Mouse (Mus musculus) erythroblast, adult 5-6 weeks (primary cell): Measurements from ENCODE around the gene Nxpe3. TPM values are rescaled to one million over a fixed set of nuclear protein-coding genes. Genes with fewer than 3 reads are reported as not detected.

ENCODE experiments used
- ATAC-seq: replicated peaks from 2 replicates; pipeline ENCODE4 v1.8.0; 2016; ENCODE audit warnings: moderate number of reproducible peaks, mild to moderate bottlenecking, moderate TSS enrichment, inconsistent platforms; ENCODE audit not compliant: poor library complexity, low FRiP score, severe bottlenecking
- total RNA-seq, 2 experiments: library from RNA; stranded (forward) in 1 of 2; stranded (reverse) in 1 of 2; fragments of 150-400 nt in 1 of 2; fragments of 200-764, 138-1000 nt in 1 of 2; gene quantifications; 2 replicates each; pipeline versions ENCODE4 v1.2.3 to v1.2.4; 2015 to 2017; ENCODE audit warnings: low replicate concordance in 2 of 2

Nxpe3 gene
- total RNA-seq (2015; ENCODE audit: low replicate concordance) (1.0 and 1.3 TPM in 2 replicates), total RNA-seq (2017; ENCODE audit: low replicate concordance) (0.77 and 0.84 TPM in 2 replicates)

- peak; percentile 94 for ATAC-seq
Measured at GRCm38 (mm10) chr16:55894893-55895650, at the start of gene Nxpe3. TSS of gene Nxpe3 (minus strand) at chr16:55895285.

DNA sequence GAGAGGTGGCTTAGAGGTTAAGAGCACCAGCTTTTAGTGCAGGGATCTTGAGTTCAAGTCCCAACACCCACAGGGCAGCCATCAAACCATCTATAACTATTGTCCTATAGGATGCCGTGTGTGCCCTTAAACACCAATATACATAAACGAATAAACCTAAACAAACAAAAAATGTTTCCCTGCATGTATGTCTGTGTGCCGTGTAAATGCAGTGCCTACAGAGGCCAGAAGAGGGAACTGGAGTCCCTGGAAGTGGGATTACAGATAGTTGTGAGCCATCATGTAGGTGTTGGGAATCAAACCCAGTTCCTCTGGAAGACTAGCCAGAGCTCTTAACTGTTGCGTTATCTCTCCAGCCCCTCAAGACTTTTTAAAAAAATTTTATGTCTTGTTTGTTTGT, 45.7 kb upstream of the Nxpe3 start:
- ATAC-seq: no peak

GRCm38 (mm10) chr16:55939703-55940102, 44.6 kb upstream of the Nxpe3 start:
- no peak for ATAC-seq

- ATAC-seq: no peak
Measured at GRCm38 (mm10) chr16:55938761-55939160, 43.7 kb upstream of the Nxpe3 start.

DNA sequence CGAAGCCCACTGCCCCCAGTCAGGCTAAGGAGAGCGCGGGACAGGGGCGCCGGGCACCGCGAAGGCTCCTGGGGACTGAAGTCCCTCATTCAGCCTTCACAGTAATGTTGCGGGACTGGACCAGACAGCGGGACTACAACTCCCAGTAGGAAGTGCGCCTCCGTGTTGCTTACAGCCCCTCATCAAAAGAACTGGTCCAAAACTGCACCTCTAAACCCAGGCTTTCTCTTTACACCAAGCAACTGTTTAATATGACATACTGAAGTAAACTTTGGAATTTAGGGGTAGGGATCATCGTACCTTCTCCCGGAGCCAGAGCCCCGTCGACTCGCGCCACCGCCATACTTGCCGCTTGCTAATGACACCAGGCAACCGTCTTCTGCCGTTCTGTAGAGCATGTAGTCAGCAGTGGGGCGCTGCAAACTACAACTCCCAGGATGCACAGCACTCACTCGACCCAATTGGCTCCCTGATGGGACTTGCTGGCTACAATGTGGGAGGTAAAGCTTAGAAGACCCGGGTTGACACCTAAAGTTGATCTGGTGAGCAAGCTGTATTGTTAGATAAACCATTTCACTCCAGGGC, 39.5 kb upstream of the Nxpe3 start, which contains the start of gene Cep97:
Gene Cep97 (minus strand): TSS at position 403 of the 585 bp plus-strand sequence.
- ATAC-seq: peak; percentile 97

DNA sequence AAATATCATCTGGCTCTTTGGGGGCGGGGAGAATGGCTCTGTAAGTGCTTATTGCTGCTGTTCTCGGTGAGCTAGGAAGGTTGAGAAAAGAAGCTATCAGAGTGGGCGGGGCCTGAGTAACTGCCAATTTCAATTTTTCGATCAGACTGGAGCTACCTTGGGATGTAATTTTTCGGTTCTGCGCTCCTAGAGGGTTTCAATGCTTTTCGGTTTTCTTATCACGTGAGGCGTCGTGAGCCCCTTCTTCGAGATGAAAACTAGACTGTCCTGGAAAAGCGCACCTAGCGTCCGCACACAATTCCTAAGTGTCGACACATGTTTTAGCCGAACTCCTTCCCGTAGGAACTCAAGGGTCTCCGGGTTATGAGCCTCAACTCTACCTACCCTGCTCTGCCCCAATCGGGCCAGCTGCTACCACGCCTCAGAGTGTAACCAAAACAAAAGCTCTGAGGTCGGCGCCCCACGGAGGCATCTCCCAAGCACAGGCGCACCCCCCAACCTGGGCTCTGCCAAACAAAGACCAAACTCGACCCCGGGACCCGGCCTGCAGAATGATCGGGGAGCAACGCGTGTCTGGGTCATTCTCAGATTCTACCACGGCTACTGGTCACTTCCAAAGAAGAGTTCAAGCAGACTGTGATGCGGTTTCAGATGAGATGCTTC, 38.7 kb upstream of the Nxpe3 start:
- peak; percentile 69 for ATAC-seq

DNA sequence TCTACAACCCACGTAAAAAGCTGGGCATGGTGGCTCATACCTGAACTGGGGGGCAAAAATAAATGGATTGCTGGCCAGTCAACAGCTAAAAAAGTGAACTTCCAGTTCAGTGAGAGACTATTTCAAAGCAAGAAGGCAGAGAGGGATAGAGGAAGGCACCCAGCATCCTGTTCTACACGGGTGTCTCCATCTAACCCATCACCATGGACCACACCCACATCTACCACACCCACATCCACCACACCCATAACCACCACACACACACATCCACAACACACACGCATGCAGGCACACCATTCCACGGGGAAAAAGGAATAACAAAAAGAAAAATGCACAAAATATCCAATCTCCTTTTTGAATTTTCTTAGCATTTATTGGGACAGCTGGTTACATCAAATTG, 28.9 kb upstream of the Nxpe3 start:
- peak; percentile 86 for ATAC-seq

- no peak for ATAC-seq
Measured at GRCm38 (mm10) chr16:55922079-55922478, 27.0 kb upstream of the Nxpe3 start.

DNA sequence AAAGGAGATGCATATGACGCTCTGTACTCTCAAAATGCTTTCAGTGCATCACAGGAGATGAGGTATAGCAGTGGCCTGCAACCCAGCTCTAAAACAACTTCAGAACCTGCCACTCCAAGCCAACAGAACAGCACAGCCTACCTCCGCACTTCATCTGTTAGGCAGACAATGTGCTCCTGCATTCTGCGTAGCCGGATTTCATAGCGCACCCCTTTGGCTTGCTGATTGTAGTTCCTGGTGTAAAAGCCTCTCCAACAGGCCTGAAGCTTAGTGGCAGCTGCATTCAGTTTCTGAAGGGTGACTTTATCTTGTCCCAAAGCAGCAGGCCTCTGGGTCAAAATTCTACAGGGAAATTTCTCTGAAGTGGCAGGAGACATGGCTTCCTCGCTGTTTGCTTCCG, 19.6 kb upstream of the Nxpe3 start:
- ATAC-seq: no peak

DNA sequence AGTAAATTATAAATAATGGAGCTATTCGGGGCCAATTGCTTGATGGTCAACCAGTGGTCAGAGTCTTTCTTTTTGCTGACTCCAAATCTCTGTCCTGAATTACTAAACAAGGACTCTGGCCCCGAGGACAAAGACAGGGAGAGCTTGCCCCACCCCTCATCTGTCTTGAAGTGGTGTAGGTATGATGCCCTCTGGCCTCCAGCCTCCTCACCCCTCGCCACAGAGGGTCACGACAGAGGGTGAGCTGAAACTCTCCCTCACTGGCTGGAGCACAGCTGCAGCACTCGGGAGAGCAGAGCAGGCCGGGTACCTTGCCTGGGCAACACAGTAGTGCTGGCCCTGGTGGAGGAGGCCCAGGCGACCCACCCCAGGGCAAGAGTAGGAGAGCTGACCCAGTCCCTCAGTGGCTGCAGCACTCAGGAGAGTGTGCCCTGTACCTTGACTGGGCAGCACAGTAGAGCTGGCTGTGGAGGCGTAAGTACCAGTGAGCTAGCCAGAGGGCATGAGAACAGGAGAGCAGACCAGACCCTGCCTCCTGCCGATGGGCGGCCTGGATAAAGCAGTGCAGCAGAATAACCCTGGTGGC, 15.2 kb upstream of the Nxpe3 start:
- ATAC-seq: no peak

DNA sequence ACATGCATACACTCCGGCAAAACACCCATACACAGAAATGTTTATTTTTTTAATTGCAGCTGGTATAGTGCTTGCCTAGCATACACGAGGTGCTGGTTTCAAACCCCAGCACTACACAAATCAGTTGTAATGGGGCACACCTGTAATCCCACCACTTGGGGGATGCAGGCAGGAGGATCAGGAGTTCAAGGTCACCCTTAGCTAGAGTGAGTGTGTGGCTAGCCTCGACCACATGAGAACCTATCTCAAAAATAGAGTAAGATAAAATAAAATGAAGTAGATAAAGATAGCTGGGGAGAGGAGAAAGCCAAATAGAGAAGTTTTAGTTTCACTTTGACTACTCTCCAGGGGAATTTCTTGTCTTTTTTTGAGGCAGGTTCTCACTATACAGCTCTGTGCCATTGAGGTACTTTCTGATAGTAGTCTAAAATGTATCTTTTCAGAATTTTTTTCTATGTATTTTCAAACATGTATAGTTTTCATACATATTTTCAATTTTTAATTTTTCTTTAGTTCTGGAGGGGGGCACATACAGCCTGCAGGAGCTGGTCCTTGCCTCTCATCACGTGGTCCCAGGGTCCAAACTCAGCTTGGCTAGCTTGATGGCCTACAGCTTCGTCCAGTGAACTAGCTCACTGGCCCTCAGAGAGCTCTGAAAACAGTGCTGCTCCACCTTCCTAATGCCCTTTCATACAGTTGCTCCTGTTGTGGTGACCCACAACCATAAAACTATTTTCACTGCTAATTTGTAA, 12.0 kb upstream of the Nxpe3 start:
- no peak for ATAC-seq

GRCm38 (mm10) chr16:55905370-55905769, 10.3 kb upstream of the Nxpe3 start:
- no peak for ATAC-seq

DNA sequence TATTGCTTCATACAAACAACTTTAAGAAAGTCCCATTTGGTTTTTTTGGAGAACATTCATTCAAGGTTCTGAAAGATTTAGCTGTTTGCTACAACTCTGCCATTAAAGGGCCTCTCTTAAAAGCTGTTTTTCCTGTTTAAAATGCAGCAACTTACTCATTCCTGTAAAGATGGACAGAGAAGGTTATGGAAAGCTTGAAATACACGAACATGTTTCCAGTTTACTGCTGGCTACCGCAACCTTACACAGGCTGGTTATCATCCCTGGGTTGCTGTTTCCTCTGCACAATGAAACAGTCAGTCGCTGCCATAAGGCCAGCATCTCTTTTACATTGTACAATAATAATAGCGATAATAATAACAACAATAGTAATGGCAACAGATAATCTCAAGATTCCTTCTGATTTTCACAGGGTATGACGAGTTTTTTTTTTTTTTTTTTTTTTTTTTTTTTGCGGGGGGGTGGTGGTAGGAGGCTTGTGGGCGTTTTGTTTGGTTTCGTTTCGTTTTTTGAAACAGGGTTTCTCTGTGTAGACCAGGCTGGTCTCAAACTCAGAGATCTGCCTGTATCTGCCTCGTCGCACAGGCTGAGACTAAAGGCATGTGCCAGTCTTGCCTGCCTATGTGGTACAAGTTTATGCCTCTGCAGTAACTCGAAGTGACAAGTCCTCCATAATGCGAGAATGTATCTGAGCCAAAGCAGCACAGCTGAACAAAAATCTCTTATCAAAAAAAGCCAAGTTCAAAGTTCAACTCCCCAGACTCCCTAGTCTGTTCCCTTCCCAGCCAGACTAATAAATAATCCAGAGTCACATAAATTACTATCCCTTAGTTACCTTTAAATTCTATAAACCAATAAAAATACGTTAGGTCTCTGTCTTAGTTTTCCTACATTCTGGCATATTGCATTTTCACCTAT, 7.0 kb upstream of the Nxpe3 start:
- no peak for ATAC-seq

DNA sequence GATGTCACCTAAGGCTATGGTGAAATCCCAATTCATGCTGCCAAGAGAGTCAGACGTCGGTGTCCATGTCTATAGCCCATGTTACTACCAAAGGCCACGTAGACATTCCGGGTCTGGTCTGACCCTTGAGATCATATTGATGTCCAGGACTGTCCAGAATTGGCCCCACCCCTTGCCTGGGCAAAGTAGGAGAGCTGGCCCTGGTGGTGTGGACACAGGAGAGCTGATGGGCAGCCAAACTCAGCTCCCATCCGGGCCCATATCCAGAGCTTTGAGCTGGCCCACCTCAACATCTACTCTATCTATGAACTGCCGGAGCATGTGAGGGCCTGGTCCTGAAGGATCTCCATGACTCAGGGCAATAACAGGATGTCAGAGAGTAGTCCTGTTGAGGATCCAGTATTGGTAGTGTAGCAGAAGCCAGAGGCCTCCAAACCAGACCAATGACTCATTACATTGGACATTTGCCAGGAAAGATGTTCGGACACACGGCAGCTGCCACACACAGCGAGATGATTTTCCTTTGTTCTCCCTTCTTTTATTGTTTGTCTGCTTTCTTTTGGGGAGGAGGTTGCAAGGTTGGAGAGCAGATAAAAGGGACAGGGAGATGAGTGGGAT, 3.4 kb upstream of the Nxpe3 start:
- no peak for ATAC-seq

- ATAC-seq: peak; percentile 38
Measured at GRCm38 (mm10) chr16:55895651-55896095, 588 bp upstream of the Nxpe3 start.

- no peak for ATAC-seq
Measured at GRCm38 (mm10) chr16:55894536-55894892, 571 bp downstream of the Nxpe3 start.

DNA sequence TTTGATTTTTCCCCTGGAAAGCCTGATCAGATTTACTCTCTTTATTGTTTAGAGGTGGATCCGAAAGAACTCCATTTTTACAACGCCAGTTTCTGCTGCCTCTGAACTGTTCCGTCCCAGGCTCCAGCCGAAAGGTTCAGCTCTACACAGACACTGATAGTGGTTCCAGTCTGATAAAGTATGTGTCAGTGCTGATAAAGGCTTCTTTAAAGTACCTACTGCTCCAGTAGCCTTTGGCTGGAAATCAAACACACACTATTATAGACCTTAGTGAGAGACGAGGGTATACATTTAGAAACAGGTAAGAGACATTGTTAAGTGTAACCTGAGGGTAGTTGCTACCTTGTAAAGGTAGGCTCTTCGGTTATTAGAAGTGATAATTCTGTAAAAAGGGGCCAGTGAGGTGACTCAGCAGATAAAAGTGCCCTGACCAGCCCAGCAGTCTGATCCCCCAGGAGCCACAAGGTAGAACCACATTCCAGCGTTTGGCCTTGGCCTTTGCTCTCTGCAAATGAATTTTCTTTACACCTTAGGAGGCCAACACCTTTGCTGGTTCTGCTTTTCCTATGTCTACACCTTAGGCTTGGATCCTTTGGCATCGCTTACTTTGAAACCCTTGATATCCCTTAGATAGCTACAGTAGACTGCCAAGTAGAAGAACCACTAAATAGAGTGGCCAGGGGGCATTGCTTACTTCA, 1.5 kb downstream of the Nxpe3 start:
- ATAC-seq: no peak

- no peak for ATAC-seq
Measured at GRCm38 (mm10) chr16:55892484-55892883, 2.6 kb downstream of the Nxpe3 start.
